20 mouse cellular contexts compared by ENCODE assay signal in genomic region chr2:12758816-12759215, GRCm38 (mm10).
"Had no signal": no experiment of that assay in that cellular context is flagged by ENCODE, and none has a peak within 500 bp of the region (broad histone marks: within the 10 kb centered on the region; RNA-seq: fewer than 3 reads in every experiment).

No protein-coding gene starts in this region.

- H3K9ac ChIP-seq: kidney, embryonic 15.5 days; limb, embryonic 13.5 days; liver, embryonic 12.5 days; liver, embryonic 15.5 days; midbrain, embryonic 12.5 days; midbrain, embryonic 15.5 days; neural tube, embryonic 12.5 days; neural tube, embryonic 15.5 days had no signal

- H3K4me1 ChIP-seq: kidney, embryonic 15.5 days; limb, embryonic 10.5 days; limb, embryonic 13.5 days; liver, embryonic 12.5 days; liver, embryonic 15.5 days; midbrain, embryonic 12.5 days; midbrain, embryonic 15.5 days; neural tube, embryonic 12.5 days; neural tube, embryonic 15.5 days had no signal

- DNase-seq: kidney, adult 8-10 months; kidney, postnatal 10 days; kidney, postnatal 36 days; layer of hippocampus, adult 9-11 months; liver; lung, adult 18-20 months; lung, postnatal 4 days; right cerebral cortex, adult 18-20 months; right cerebral cortex, postnatal 14 days; right cerebral cortex, postnatal 4 days; thymus, postnatal 25 days had no signal

- H3K27ac ChIP-seq: kidney, embryonic 15.5 days; limb, embryonic 10.5 days; limb, embryonic 13.5 days; liver, embryonic 12.5 days; liver, embryonic 15.5 days; midbrain, embryonic 12.5 days; midbrain, embryonic 15.5 days; neural tube, embryonic 12.5 days; neural tube, embryonic 15.5 days had no signal

- ATAC-seq: liver, embryonic 12.5 days; midbrain, embryonic 15.5 days had no signal

- H3K4me3 ChIP-seq: kidney, embryonic 15.5 days; limb, embryonic 10.5 days; limb, embryonic 13.5 days; liver, embryonic 12.5 days; liver, embryonic 15.5 days; midbrain, embryonic 12.5 days; midbrain, embryonic 15.5 days; neural tube, embryonic 12.5 days; neural tube, embryonic 15.5 days had no signal

- H3K36me3 ChIP-seq: kidney, embryonic 15.5 days; limb, embryonic 10.5 days; limb, embryonic 13.5 days; liver, embryonic 12.5 days; liver, embryonic 15.5 days; midbrain, embryonic 12.5 days; midbrain, embryonic 15.5 days; neural tube, embryonic 12.5 days; neural tube, embryonic 15.5 days had no signal

- H3K9me3 ChIP-seq: kidney, embryonic 15.5 days; limb, embryonic 10.5 days; limb, embryonic 13.5 days; liver, embryonic 12.5 days; liver, embryonic 15.5 days; midbrain, embryonic 12.5 days; midbrain, embryonic 15.5 days; neural tube, embryonic 12.5 days; neural tube, embryonic 15.5 days had no signal

- H3K27me3 ChIP-seq: kidney, embryonic 15.5 days; limb, embryonic 13.5 days; liver, embryonic 12.5 days; liver, embryonic 15.5 days; midbrain, embryonic 12.5 days; midbrain, embryonic 15.5 days; neural tube, embryonic 12.5 days; neural tube, embryonic 15.5 days had no signal

- H3K4me2 ChIP-seq: kidney, embryonic 15.5 days; limb, embryonic 13.5 days; liver, embryonic 12.5 days; liver, embryonic 15.5 days; midbrain, embryonic 12.5 days; midbrain, embryonic 15.5 days; neural tube, embryonic 12.5 days; neural tube, embryonic 15.5 days had no signal
